Mouse (Mus musculus): ENCODE data around the gene Srrm3.

- TF ChIP-seq CTCF (IDR thresholded peaks at IDR 0.05; ENCODE audit: insufficient read depth, low read depth, low read length) = no peak
- no peak for TF ChIP-seq POLR2A (IDR thresholded peaks at IDR 0.05; ENCODE audit: insufficient read depth, low read depth, low read length)
These were observed 47.0 kb downstream of the Srrm3 start for GRCm38 (mm10) chr5:135853731-135854130.
